In the genomic region with DNA sequence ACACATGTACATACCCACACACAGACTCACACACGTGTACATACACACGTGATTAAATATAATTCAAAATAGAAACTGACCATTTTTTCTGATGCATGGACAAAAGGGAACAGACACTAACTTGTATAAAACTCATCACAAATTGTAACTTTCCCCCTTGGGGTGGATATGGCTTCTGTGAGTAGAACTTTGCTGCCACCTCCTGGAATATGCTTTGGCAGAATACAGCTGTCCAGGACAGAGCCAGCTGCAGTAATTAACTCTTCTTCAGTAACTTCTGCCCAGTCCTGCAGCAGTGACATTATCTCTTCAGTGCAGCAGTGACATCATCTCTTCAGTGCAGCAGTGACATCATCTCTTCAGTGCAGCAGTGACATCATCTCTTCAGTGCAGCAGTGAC, we compare ENCODE assay signal across 9 mouse cellular contexts. TPM values are rescaled to one million over a fixed set of nuclear protein-coding genes. Genes with fewer than 3 reads are reported as not detected.
A peak's percentile ranks its signal among the peaks of the same experiment; 100 is the strongest.
DNase-seq lines count a peak whose midpoint lies in the region; ATAC-seq and TF ChIP-seq lines count a peak whose summit lies in the region.
"Had no signal": no experiment of that assay in that cellular context is flagged by ENCODE, and none has a peak within 500 bp of the region (broad histone marks: within the 10 kb centered on the region; RNA-seq: fewer than 3 reads in every experiment).

No protein-coding gene starts in this region.

- no peak overlapping the region for H3K4me3 ChIP-seq in liver, embryonic 14.5 days (ENCODE audit: insufficient read depth in 1 of 2, low read depth in 2 of 2, low read length in 2 of 2)
- H3K4me3 ChIP-seq in neural tube, embryonic 15.5 days (replicated peaks) = no peak overlapping the region

- no peak overlapping the region for H3K27ac ChIP-seq in liver, embryonic 14.5 days
- H3K27ac ChIP-seq in neural tube, embryonic 15.5 days (replicated peaks) = no peak overlapping the region

- intact Hi-C loops in left cerebral cortex, postnatal 25 days (cut with DNase I) = loop anchor here (5.0 kb wide), 1 partner anchor 1051 kb away; no protein-coding TSS in a partner anchor
- intact Hi-C loops in left cerebral cortex, postnatal 36 days (cut with DNase I) = loop anchor here (5.0 kb wide), 2 partner anchors 41 to 486 kb away; a partner anchor contains a TSS

- no peaks in the 10 kb centered on the region for H3K27me3 ChIP-seq in liver, embryonic 14.5 days (ENCODE audit: control insufficient read depth, insufficient read depth, low read length)
- no peaks in the 10 kb centered on the region for H3K27me3 ChIP-seq in neural tube, embryonic 15.5 days (replicated peaks)

- no peak overlapping the region for H3K4me2 ChIP-seq in liver, embryonic 14.5 days (ENCODE audit: low read depth)
- no peak overlapping the region for H3K4me2 ChIP-seq in neural tube, embryonic 15.5 days

- TF ChIP-seq CTCF in liver, embryonic 14.5 days (IDR thresholded peaks at IDR 0.05; ENCODE audit: low read depth) = peak; percentile 63

- no peaks in the 10 kb centered on the region for H3K36me3 ChIP-seq in liver, embryonic 14.5 days (replicated peaks; ENCODE audit: control insufficient read depth, insufficient read depth, low read depth)
- H3K36me3 ChIP-seq in neural tube, embryonic 15.5 days = no peaks in the 10 kb centered on the region

- no peaks in the 10 kb centered on the region for H3K9me3 ChIP-seq in liver, embryonic 14.5 days (ENCODE audit: control insufficient read depth, low read length)
- H3K9me3 ChIP-seq in neural tube, embryonic 15.5 days (replicated peaks) = no peaks in the 10 kb centered on the region

- TF ChIP-seq EP300 in liver, embryonic 14.5 days (IDR thresholded peaks at IDR 0.05; ENCODE audit: low read depth) = no peak

- no peak for ATAC-seq in liver, embryonic 14.5 days (ENCODE audit: insufficient read depth)
- peak; percentile 75; the same call in 1 of the 2 replicates for ATAC-seq in neural tube, embryonic 15.5 days (ENCODE audit: low FRiP score)

- no peaks in the 10 kb centered on the region; a peak in 1 of 4 replicates for H3K4me1 ChIP-seq in liver, embryonic 14.5 days (replicated peaks; ENCODE audit: control insufficient read depth in 2 of 2, insufficient read depth in 2 of 2, low read length in 1 of 2)
- no peaks in the 10 kb centered on the region for H3K4me1 ChIP-seq in neural tube, embryonic 15.5 days

- peak; percentile 1 for DNase-seq in cerebellum, adult 9-10 months
- DNase-seq in cerebellum, postnatal 36 days = no peak
- DNase-seq in left cerebral cortex, postnatal 25 days (ENCODE audit: low spot score in 2 of 2) = peak; percentile 14 to 40
- no peak for DNase-seq in left cerebral cortex, postnatal 36 days (ENCODE audit: low spot score in 2 of 2)
- peak; percentile 28 for DNase-seq in embryo, embryonic 9.5 days (ENCODE audit: extremely low spot score)
- DNase-seq in liver, embryonic 14.5 days (ENCODE audit: low read depth in 3 of 3, low spot score in 3 of 3) = no peak
- DNase-seq in cerebellum, postnatal 4 days (ENCODE audit: low spot score in 2 of 2) = no peak

- WGBS in liver, embryonic 14.5 days (ENCODE audit: insufficient replicate concordance) = 46% methylated on average over 2 of the region's 2 CpGs
- WGBS in neural tube, embryonic 15.5 days = 72% methylated on average over 2 of the region's 2 CpGs

- H3K9ac ChIP-seq in liver, embryonic 14.5 days (replicated peaks) = no peak overlapping the region
- no peak overlapping the region for H3K9ac ChIP-seq in neural tube, embryonic 15.5 days (replicated peaks)

RNA-seq across cellular contexts. Expression of a gene that starts 15.7 kb away (rescaled TPM):
- not detected for total RNA-seq in left cerebral cortex, postnatal 25 days (2021)
- total RNA-seq in left cerebral cortex, postnatal 36 days (2021) = not detected
- not detected in 2 replicates for polyA plus RNA-seq in liver, embryonic 14.5 days (2012; rRNA removed)
- polyA plus RNA-seq in liver, embryonic 14.5 days (2014; fragmentation: Nextera tagmentation; extraction: Ambion mirVana) = not detected in 2 replicates
- 0.20 and 0.41 TPM in 2 replicates for polyA plus RNA-seq in neural tube, embryonic 15.5 days (2015; fragmentation: Nextera tagmentation; extraction: Ambion mirVana)
- total RNA-seq: gastrocnemius, postnatal 4 days had no signal

RNA-seq across cellular contexts. Expression of a gene that starts 40.1 kb away (rescaled TPM):
- total RNA-seq in left cerebral cortex, postnatal 25 days (2021) = 10 to 100 TPM; 37.4 to 37.7 TPM
- total RNA-seq in left cerebral cortex, postnatal 36 days (2021) = 10 to 100 TPM; 30.1 to 38.1 TPM
- polyA plus RNA-seq in liver, embryonic 14.5 days (2012; rRNA removed) = 20.1 and 20.9 TPM in 2 replicates
- 15.1 and 15.6 TPM in 2 replicates for polyA plus RNA-seq in liver, embryonic 14.5 days (2014; fragmentation: Nextera tagmentation; extraction: Ambion mirVana)
- polyA plus RNA-seq in neural tube, embryonic 15.5 days (2015; fragmentation: Nextera tagmentation; extraction: Ambion mirVana) = 91.8 and 92.1 TPM in 2 replicates

RNA-seq across cellular contexts. Expression of a gene that starts 40.7 kb away (rescaled TPM):
- total RNA-seq in left cerebral cortex, postnatal 25 days (2021) = 10 to 100 TPM; 38.6 to 40.9 TPM
- total RNA-seq in left cerebral cortex, postnatal 36 days (2021) = 10 to 100 TPM; 32.7 to 36.5 TPM
- polyA plus RNA-seq in liver, embryonic 14.5 days (2012; rRNA removed) = 0.11 and 0.13 TPM in 2 replicates
- polyA plus RNA-seq in liver, embryonic 14.5 days (2014; fragmentation: Nextera tagmentation; extraction: Ambion mirVana) = 0.30 and 0.49 TPM in 2 replicates
- polyA plus RNA-seq in neural tube, embryonic 15.5 days (2015; fragmentation: Nextera tagmentation; extraction: Ambion mirVana) = 14.0 and 17.4 TPM in 2 replicates

Comparison
In these comparisons a context has a peak if more than half of its experiments do, and no peak if none do; other contexts are left out.
1. DNase-seq: peak in cerebellum, adult 9-10 months (single experiment), left cerebral cortex, postnatal 25 days (2 of 2) and embryo, embryonic 9.5 days (single experiment); none in cerebellum, postnatal 36 days (0 of 2), left cerebral cortex, postnatal 36 days (0 of 2), liver, embryonic 14.5 days (0 of 3) and cerebellum, postnatal 4 days (0 of 2).